Mouse (Mus musculus): ENCODE data around the gene Zfp748.

Gene Zfp748

GRCm38 (mm10) chr13:67553730-67554129, at the start of gene Zfp748:
TSS of gene Zfp748 (minus strand) at chr13:67553830.
- no peak for ATAC-seq (ENCODE audit: insufficient number of reproducible peaks, low FRiP score, low TSS enrichment)

GRCm38 (mm10) chr13:67572591-67573189, 19.1 kb upstream of the Zfp748 start:
- ATAC-seq (ENCODE audit: insufficient number of reproducible peaks, low FRiP score, low TSS enrichment): no peak

- peak; percentile 100 for ATAC-seq (ENCODE audit: insufficient number of reproducible peaks, low FRiP score, low TSS enrichment)
These were observed 904 bp downstream of the Zfp748 start for GRCm38 (mm10) chr13:67552505-67553346.

GRCm38 (mm10) chr13:67545941-67546340, 7.7 kb downstream of the Zfp748 start:
- no peak for ATAC-seq (ENCODE audit: insufficient number of reproducible peaks, low FRiP score, low TSS enrichment)

GRCm38 (mm10) chr13:67527049-67527730, 26.4 kb downstream of the Zfp748 start:
- ATAC-seq (ENCODE audit: insufficient number of reproducible peaks, low FRiP score, low TSS enrichment): no peak

GRCm38 (mm10) chr13:67525753-67526410, 27.7 kb downstream of the Zfp748 start, which contains the start of the genes Gm26965 and Zfp87:
TSS of gene Gm26965 (minus strand) at chr13:67526151.
TSS of gene Zfp87 (minus strand) at chr13:67526177.
- peak; percentile 99 for ATAC-seq (ENCODE audit: insufficient number of reproducible peaks, low FRiP score, low TSS enrichment)

- ATAC-seq (ENCODE audit: insufficient number of reproducible peaks, low FRiP score, low TSS enrichment): no peak
These were observed 52.7 kb downstream of the Zfp748 start for GRCm38 (mm10) chr13:67500908-67501307.

- ATAC-seq (ENCODE audit: insufficient number of reproducible peaks, low FRiP score, low TSS enrichment): peak; percentile 99
These were observed 53.4 kb downstream of the Zfp748 start, which contains the start of gene Zfp58 for GRCm38 (mm10) chr13:67500084-67500719. TSS of gene Zfp58 (minus strand) at chr13:67500555.

- no peak for ATAC-seq (ENCODE audit: insufficient number of reproducible peaks, low FRiP score, low TSS enrichment)
These were observed 58.0 kb downstream of the Zfp748 start for GRCm38 (mm10) chr13:67495631-67496030.
